Mouse (Mus musculus) kidney, embryonic 14.5 days (tissue): ENCODE data around the gene Bbx. TPM values are rescaled to one million over a fixed set of nuclear protein-coding genes. Genes with fewer than 3 reads are reported as not detected.

Experiments
- ATAC-seq: fragments of 200-750 bp; cut with Nextera tagmentation; 2 replicates; pipeline ENCODE4 v1.8.0; 2017; ENCODE audit warnings: moderate number of reproducible peaks, mild to moderate bottlenecking, moderate TSS enrichment, moderate library complexity; ENCODE audit not compliant: low FRiP score, low TSS enrichment
- H3K27ac ChIP-seq: fragments of 300-500 bp; sonication (generic); 2 replicates; pipeline ENCODE4 v1.5.1; 2014; ENCODE audit warnings: low read depth, mild to moderate bottlenecking, low read length, moderate library complexity, mixed read lengths
- H3K27me3 ChIP-seq: fragments of 300-500 bp; sonication (generic); 2 replicates; pipeline ENCODE4 v1.6.1; 2014; ENCODE audit warnings: mild to moderate bottlenecking, low read length; ENCODE audit not compliant: control insufficient read depth, insufficient read depth
- H3K36me3 ChIP-seq: fragments of 300-500 bp; sonication (generic); 2 replicates; pipeline ENCODE4 v1.6.1; 2014; ENCODE audit warnings: low read length, mixed read lengths; ENCODE audit not compliant: control insufficient read depth, insufficient read depth
- H3K4me1 ChIP-seq: fragments of 300-500 bp; sonication (generic); 2 replicates; pipeline ENCODE4 v1.6.1; 2014; ENCODE audit warnings: low read length, mixed read lengths; ENCODE audit not compliant: control insufficient read depth, insufficient read depth
- H3K4me2 ChIP-seq: fragments of 300-500 bp; sonication (generic); replicated peaks from 2 replicates; pipeline ENCODE4 v1.6.1; 2014; ENCODE audit warnings: low read depth, mild to moderate bottlenecking, low read length
- H3K4me3 ChIP-seq: fragments of 300-500 bp; sonication (generic); 2 replicates; pipeline ENCODE4 v1.5.1; 2014; ENCODE audit warnings: mild to moderate bottlenecking, low read length
- H3K9ac ChIP-seq: fragments of 300-500 bp; sonication (generic); 2 replicates; pipeline ENCODE4 v1.6.1; 2014; ENCODE audit warnings: low read depth, mild to moderate bottlenecking, low read length, moderate library complexity
- H3K9me3 ChIP-seq: fragments of 300-500 bp; sonication (generic); 2 replicates; pipeline ENCODE4 v1.6.1; 2016; ENCODE audit warnings: low read length; ENCODE audit not compliant: control insufficient read depth
- WGBS: fragments of 180-500 bp; shearing (Covaris S2); extraction: QIAGEN DNeasy Blood & Tissue Kit; methylation state at CpG from one replicate; pipeline ENCODE4 v1.1.7; 2014; 5-methylcytosine and 5-hydroxymethylcytosine counted together
- polyA plus RNA-seq: library from polyadenylated mRNA; unstranded; fragments of >200 nt; fragmentation: Nextera tagmentation; extraction: Ambion mirVana; gene quantifications from 2 replicates; pipeline ENCODE4 v1.2.1, GENCODE M21; 2014

The Bbx gene
- polyA plus RNA-seq, 1 experiment from 2014 or later = 64.9 TPM

- no peaks in the 10 kb centered on the region for H3K9me3 ChIP-seq
- H3K27me3 ChIP-seq = no peaks in the 10 kb centered on the region
- peak overlapping the region; percentile 51 for H3K9ac ChIP-seq
- peak overlapping the region; percentile 92 for H3K27ac ChIP-seq
- peak overlapping the region; percentile 46 for H3K4me3 ChIP-seq
- ATAC-seq = peak; percentile 53; the same call in 1 of the 2 replicates
- peak overlapping the region; percentile 52 for H3K4me2 ChIP-seq
- H3K4me1 ChIP-seq = peaks cover 9% of the 10 kb centered on the region; the same call in 1 of the 2 replicates
- H3K36me3 ChIP-seq = no peaks in the 10 kb centered on the region
- 26% methylated on average over 17 of the region's 17 CpGs for WGBS
Observed at GRCm38 (mm10) chr16:50363443-50364188, 68.6 kb downstream of the Bbx start.

- ATAC-seq = no peak
- H3K9me3 ChIP-seq = no peaks in the 10 kb centered on the region
- H3K4me3 ChIP-seq = no peak overlapping the region
- no peaks in the 10 kb centered on the region for H3K27me3 ChIP-seq
- peaks cover 9% of the 10 kb centered on the region; the same call in 1 of the 2 replicates for H3K4me1 ChIP-seq
- H3K27ac ChIP-seq = no peak overlapping the region
- no peak overlapping the region for H3K4me2 ChIP-seq
- no peak overlapping the region for H3K9ac ChIP-seq
- no peaks in the 10 kb centered on the region for H3K36me3 ChIP-seq
- 82% methylated on average over 7 of the region's 7 CpGs for WGBS
Observed at GRCm38 (mm10) chr16:50360631-50361030, 71.6 kb downstream of the Bbx start.

GRCm38 (mm10) chr16:50329684-50330083, 102.5 kb downstream of the Bbx start:
- Histone ChIP-seq H3K9me3 (no peaks in the 10 kb centered on the region), H3K27ac (no peak overlapping the region), H3K9ac (no peak overlapping the region), H3K4me2 (no peak overlapping the region), H3K4me3 (no peak overlapping the region), H3K36me3 (peaks cover 3% of the 10 kb centered on the region; the same call in 1 of the 2 replicates), H3K4me1 (no peaks in the 10 kb centered on the region), H3K27me3 (no peaks in the 10 kb centered on the region)
- 90% methylated on average over 2 of the region's 2 CpGs for WGBS
- no peak for ATAC-seq

- WGBS = 93% methylated on average over 2 of the region's 2 CpGs
- no peak for ATAC-seq
- no peak overlapping the region for H3K9ac ChIP-seq
Observed at GRCm38 (mm10) chr16:50324746-50325145, 107.4 kb downstream of the Bbx start.

GRCm38 (mm10) chr16:50324292-50324691, 107.9 kb downstream of the Bbx start:
- 85% methylated on average over 6 of the region's 6 CpGs for WGBS

More at GRCm38 (mm10) chr16:50324746-50325145, 107.4 kb downstream of the Bbx start:
- H3K36me3 ChIP-seq = no peaks in the 10 kb centered on the region
- H3K27ac ChIP-seq = no peak overlapping the region
- no peak overlapping the region for H3K4me2 ChIP-seq
- H3K4me3 ChIP-seq = no peak overlapping the region
- no peaks in the 10 kb centered on the region for H3K27me3 ChIP-seq
- no peaks in the 10 kb centered on the region for H3K9me3 ChIP-seq
- H3K4me1 ChIP-seq = no peaks in the 10 kb centered on the region

GRCm38 (mm10) chr16:50321368-50321767, 110.8 kb downstream of the Bbx start:
- no peak for ATAC-seq
- Histone ChIP-seq H3K27me3 (no peaks in the 10 kb centered on the region), H3K4me2 (no peak overlapping the region), H3K27ac (no peak overlapping the region), H3K4me3 (no peak overlapping the region), H3K4me1 (no peaks in the 10 kb centered on the region), H3K9me3 (no peaks in the 10 kb centered on the region), H3K36me3 (no peaks in the 10 kb centered on the region), H3K9ac (no peak overlapping the region)
- 91% methylated on average over 3 of the region's 3 CpGs for WGBS

More at GRCm38 (mm10) chr16:50324292-50324691, 107.9 kb downstream of the Bbx start:
- Histone ChIP-seq H3K36me3 (no peaks in the 10 kb centered on the region), H3K9me3 (no peaks in the 10 kb centered on the region), H3K4me3 (no peak overlapping the region), H3K27ac (no peak overlapping the region), H3K9ac (no peak overlapping the region), H3K27me3 (no peaks in the 10 kb centered on the region), H3K4me2 (no peak overlapping the region), H3K4me1 (no peaks in the 10 kb centered on the region)
- ATAC-seq = no peak

GRCm38 (mm10) chr16:50318255-50318654, 113.9 kb downstream of the Bbx start:
- Histone ChIP-seq H3K4me2 (no peak overlapping the region), H3K27me3 (no peaks in the 10 kb centered on the region), H3K4me3 (no peak overlapping the region), H3K27ac (no peak overlapping the region), H3K36me3 (no peaks in the 10 kb centered on the region), H3K4me1 (no peaks in the 10 kb centered on the region), H3K9me3 (no peaks in the 10 kb centered on the region), H3K9ac (no peak overlapping the region)
- ATAC-seq = no peak
- 91% methylated on average over 3 of the region's 3 CpGs for WGBS

- no peak overlapping the region for H3K4me2 ChIP-seq
- 82% methylated on average over 1 of the region's 1 CpGs for WGBS
- no peaks in the 10 kb centered on the region for H3K27me3 ChIP-seq
- no peak for ATAC-seq
- no peak overlapping the region for H3K27ac ChIP-seq
- no peak overlapping the region for H3K4me3 ChIP-seq
- H3K4me1 ChIP-seq = no peaks in the 10 kb centered on the region
- no peaks in the 10 kb centered on the region; the same call in 1 of the 2 replicates for H3K36me3 ChIP-seq
- no peak overlapping the region for H3K9ac ChIP-seq
- H3K9me3 ChIP-seq = no peaks in the 10 kb centered on the region
Observed at GRCm38 (mm10) chr16:50315349-50315969, 116.7 kb downstream of the Bbx start.

- Histone ChIP-seq H3K9me3 (no peaks in the 10 kb centered on the region), H3K4me3 (no peak overlapping the region), H3K27me3 (no peaks in the 10 kb centered on the region), H3K4me2 (no peak overlapping the region), H3K4me1 (no peaks in the 10 kb centered on the region), H3K9ac (no peak overlapping the region), H3K36me3 (no peaks in the 10 kb centered on the region; the same call in 1 of the 2 replicates), H3K27ac (no peak overlapping the region)
- ATAC-seq = no peak
- 84% methylated on average over 4 of the region's 4 CpGs for WGBS
Observed at GRCm38 (mm10) chr16:50311588-50311987, 120.6 kb downstream of the Bbx start.
